Mouse (Mus musculus) brain, embryonic 14.5 days (tissue): ENCODE measurements at regions not wholly inside any gene's neighbourhood (a gene's known extent, or its start where the extent isn't known, plus 50 kb on each side); places are given as distances from the start of the nearest gene placed in this dataset.

Source experiments
- CTCF ChIP-seq: fragments of 200-500 bp; IDR thresholded peaks from 2 replicates; pipeline ENCODE4 v1.5.1; 2012; ENCODE audit warnings: inconsistent platforms, mild to moderate bottlenecking, moderate library complexity, borderline replicate concordance; ENCODE audit not compliant: insufficient read depth, insufficient read length; ENCODE audit errors: extremely low read depth
- POLR2A ChIP-seq: fragments of 200-500 bp; IDR thresholded peaks from 2 replicates; pipeline ENCODE4 v1.6.1; 2012; ENCODE audit warnings: mild to moderate bottlenecking, inconsistent platforms, borderline replicate concordance; ENCODE audit not compliant: poor library complexity, insufficient read depth, insufficient read length, severe bottlenecking; ENCODE audit errors: extremely low read depth

- TF ChIP-seq CTCF (no peak), POLR2A (no peak)
Observed at GRCm38 (mm10) chr4:103486140-103486965, 132.8 kb upstream of the Dab1 start.
